Mouse (Mus musculus) adrenal gland, postnatal 4 days (tissue): ENCODE data around the gene Bend6. TPM values are rescaled to one million over a fixed set of nuclear protein-coding genes. Genes with fewer than 3 reads are reported as not detected.

Experiments
- DNase-seq, 2 experiments: peaks; one replicate each; pipeline ENCODE4 v3.0.0; 2021 to 2022; ENCODE audit warnings: low spot score in 2 of 2, mixed read lengths in 2 of 2
- total RNA-seq, 2 experiments: library from RNA; stranded (reverse); gene quantifications; 2 replicates each; pipeline ENCODE4 v1.2.3; 2021

The Bend6 gene
- total RNA-seq, 2 experiments from 2014 or later = 2.1 to 2.5 TPM

DNA sequence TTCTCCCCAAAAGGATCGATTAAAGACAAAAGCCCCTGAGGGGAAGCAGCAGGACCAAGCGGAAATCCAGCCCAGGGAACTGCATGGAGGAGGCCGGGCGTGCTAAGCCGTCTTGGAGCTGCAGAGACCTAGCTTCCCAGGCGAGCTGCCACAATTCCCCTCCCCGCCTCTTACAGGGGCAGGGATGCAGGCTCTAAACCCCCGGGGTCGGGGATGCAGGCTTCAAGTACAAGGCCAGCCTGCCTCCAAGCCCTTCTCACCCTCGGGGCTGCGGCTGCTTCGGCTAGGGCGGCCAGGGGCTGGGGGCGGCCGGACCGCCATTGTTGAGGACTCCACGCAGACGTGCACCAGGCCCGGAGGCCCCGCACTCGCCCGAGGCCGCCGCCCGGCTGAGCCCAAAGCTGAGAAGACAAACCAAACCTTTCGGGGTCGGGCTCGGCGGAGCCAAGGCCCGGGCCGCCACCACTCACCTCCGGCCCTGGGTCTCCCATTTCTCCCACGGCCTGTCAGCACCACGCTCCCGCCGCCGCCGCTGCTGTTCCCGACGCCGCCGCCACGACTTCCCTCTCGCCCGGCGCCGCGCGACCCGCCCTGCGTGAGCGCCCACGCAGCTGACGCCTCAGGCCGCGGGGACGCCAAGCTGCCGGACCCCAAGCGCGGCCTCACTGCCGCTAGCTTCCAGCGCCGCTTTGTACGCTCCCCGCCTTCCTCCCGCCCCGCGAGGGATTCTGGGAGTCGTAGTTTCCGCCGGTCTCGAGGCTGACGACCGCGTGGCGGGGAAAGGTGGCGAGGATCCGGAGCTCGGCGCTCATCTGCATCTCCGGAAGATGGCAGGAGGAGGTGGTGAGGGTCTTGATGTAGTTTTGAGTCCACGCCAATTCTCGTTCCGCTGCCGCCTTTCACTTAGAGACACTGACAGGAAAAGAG is 93.5 kb downstream of the Bend6 start, which contains the start of gene Zfp451:
Gene Zfp451 (minus strand): TSS at position 728 of the 927 bp plus-strand sequence.
- DNase-seq = peak; percentile 68 to 87

DNA sequence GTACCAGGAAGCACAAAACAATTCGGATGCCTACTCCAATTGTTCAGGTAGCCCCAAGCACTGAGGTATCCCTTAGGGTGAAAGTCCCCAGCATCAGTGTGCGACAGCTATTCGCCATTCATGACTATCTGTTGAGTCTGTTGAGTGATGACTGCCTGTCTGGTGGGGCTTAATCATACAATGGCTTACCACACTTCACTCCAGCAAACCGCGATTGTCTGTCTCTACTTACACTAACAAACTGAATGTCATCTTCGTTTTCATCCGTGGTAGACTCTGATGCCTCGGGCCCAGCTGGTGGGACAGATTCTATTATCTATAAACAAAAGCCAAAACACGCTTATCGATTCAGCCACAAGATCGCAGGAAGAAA is 94.1 kb downstream of the Bend6 start:
- no peak for DNase-seq

DNA sequence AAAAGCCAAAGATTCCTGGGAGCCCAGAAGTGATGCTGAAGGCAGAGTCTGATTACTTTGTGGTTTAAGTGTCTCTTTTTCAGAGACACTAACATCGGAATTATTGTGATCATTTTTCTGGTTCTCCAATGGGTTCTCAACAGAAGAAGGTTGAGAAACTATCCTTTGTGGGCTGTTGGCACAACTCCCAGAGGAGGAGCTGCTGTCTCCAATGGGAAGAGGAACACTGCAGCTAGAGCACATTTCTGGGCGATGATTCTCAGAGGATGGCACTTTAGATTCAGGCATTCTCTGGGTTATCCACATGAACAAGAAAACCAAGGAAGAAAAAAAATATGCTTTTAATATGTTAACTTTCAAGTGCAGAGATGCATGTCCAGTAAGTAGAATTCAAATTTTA is 104.3 kb downstream of the Bend6 start:
- no peak for DNase-seq

Other genes starting within 250 kb of the Bend6 start
- 10 to 100 TPM; 14.9 to 18.6 TPM for gene Prim2, start 238.0 kb downstream of the Bend6 start, total RNA-seq
- 10 to 100 TPM; 20.1 to 23.2 TPM for gene Rab23, start 187.9 kb downstream of the Bend6 start, total RNA-seq
- 10 to 100 TPM; 22.3 to 25.7 TPM for gene Bag2, start 150.0 kb downstream of the Bend6 start, total RNA-seq
- 10 to 100 TPM; 45.7 to 46.4 TPM for gene Zfp451, start 93.2 kb downstream of the Bend6 start, total RNA-seq
- gene Dst, start 409 bp upstream of the Bend6 start, total RNA-seq = 100 to 1,000 TPM; 136 to 151 TPM